Mouse (Mus musculus) gastrocnemius, adult 2 months (tissue): ENCODE data around the gene Gm9008. TPM values are rescaled to one million over a fixed set of nuclear protein-coding genes. Genes with fewer than 3 reads are reported as not detected.
"Not testable (repeated sequence)": the region's sequence is repeated elsewhere in the genome, so short reads cannot be mapped to it uniquely, and the experiment has no call there.

Experiments
- DNase-seq: peaks from one replicate; pipeline ENCODE4 v3.0.0; 2022
- H3K27ac ChIP-seq: fragments of 200-600 bp; 2 replicates; pipeline ENCODE4 v1.8.1; 2022; ENCODE audit warnings: mild to moderate bottlenecking
- H3K4me3 ChIP-seq: fragments of 200-600 bp; 2 replicates; pipeline ENCODE4 v1.8.1; 2022; ENCODE audit warnings: mild to moderate bottlenecking, moderate library complexity
- CTCF ChIP-seq: fragments of 200-600 bp; IDR thresholded peaks from 2 replicates; pipeline ENCODE4 v1.8.1; 2022; ENCODE audit warnings: antibody characterized with exemption, mild to moderate bottlenecking, moderate library complexity
- intact Hi-C: fragments of 180-260 bp; cut with DNase I; formaldehyde crosslinking; loops from one replicate; pipeline ENCODE4 v1.15.1; 2025
- long read RNA-seq, 2 experiments: library from polyadenylated mRNA; stranded (forward); transcript quantifications; one replicate each; pipeline ENCODE4 v2.0.0; 2021
- total RNA-seq, 2 experiments: library from RNA; stranded (reverse); gene quantifications; 2 replicates each; pipeline ENCODE4 v1.2.3; 2021

The Gm9008 gene
- 1 to 10 TPM in 1 of 2 experiments, under 1 TPM in 1; 0.69 to 1.5 TPM for total RNA-seq
- long read RNA-seq, experiment 1, result 0 reads
- long read RNA-seq, experiment 2, result 0 reads

DNA sequence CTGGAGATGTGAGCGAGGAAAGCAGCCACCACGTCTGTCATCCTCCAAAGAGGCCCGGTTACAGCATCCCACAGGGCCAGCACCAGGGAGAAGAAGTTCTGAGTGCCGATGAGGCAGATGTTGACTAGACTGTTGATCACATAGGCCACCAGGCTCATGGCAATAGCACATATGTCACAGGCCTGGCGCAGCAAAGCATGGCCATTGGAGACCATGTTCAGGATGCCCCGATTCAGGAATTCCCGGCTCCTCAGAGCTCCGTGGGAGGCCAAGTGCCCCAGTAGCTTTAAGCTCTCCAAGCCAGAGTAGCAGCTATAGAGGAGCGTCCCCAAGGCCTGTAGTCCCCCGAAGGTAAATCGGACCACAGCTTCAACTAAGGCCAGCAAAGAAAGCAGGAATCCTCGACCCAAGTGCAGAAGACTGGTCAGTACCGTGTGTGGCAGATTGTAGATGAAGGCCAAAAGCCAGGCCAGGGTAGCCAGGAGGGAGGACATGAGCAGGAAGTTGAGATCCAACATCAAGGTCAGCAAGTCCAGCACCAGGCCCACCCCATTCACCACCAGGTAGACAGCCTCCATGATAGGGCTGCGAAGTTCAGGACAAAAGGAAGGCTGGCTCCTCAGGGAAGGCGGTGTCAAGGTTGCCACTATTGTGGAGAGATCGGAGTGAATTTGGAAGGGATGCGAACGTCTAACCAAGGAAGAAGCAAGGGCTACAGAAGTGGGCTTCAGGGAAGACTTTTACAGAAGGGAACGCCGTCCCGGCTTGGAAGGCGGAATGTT, at the start of gene Gm9008:
Gm9008 (minus strand) TSS at position 731 of the 782 bp plus-strand sequence.
- DNase-seq, H3K27ac ChIP-seq, intact Hi-C loops, H3K4me3 ChIP-seq: not testable (repeated sequence)

DNA sequence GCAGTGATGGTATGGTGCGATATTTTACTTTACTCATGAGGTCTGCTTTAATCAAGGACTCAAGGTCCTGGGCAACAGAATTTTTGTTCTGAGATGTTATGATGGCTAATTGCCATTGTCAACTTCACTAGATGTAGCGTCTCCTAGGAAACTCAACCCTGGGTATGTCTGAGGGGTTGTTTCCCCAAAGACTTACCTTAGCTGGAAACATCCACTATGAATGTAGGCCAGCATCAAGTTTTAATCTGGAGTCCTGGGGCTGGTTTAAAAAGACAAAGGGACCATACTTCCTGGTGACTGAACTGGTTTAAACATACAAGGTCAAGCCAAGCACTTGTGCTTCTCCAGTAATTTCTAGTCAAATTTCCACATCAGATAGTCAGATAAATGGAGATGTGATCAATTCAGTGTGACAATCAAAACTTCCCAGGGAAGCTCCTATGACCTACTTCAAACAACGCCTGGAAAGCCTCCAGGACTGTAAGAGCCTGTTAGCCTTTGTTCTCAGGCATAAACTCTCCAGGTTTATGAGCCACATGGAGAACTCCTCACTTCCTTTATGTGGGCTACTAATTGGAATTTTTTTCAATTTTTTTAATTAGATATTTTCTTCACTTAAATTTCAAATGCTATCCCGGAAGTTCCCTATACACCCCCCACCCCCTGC, 24.5 kb upstream of the Gm9008 start:
- Histone ChIP-seq H3K4me3 (no peak overlapping the region), H3K27ac (no peak overlapping the region)
- intact Hi-C loops, result no loop called here
- TF ChIP-seq CTCF, result no peak
- no peak for DNase-seq

DNA sequence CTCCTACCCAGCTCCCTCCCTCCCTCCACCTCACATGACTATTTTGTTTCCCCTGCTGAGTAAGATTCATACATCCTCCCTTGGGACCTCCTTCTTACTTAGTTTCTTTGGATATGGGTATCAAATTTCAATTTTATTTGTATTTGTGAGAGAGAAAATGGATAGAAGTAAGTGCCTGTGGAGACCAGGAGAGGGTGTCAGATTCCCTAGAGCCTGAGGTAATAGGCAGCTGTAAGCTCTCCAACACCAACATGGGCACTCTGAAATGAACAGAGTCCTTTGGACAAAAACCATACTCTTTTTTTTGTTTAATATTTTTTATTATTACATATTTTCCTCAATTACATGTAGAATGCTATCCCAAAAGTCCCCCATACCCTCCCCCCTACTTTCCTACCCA, 12.6 kb upstream of the Gm9008 start:
- TF ChIP-seq CTCF, result no peak
- intact Hi-C loops, result no loop called here
- H3K27ac ChIP-seq, result no peak overlapping the region
- H3K4me3 ChIP-seq, result no peak overlapping the region
- DNase-seq, result no peak

DNA sequence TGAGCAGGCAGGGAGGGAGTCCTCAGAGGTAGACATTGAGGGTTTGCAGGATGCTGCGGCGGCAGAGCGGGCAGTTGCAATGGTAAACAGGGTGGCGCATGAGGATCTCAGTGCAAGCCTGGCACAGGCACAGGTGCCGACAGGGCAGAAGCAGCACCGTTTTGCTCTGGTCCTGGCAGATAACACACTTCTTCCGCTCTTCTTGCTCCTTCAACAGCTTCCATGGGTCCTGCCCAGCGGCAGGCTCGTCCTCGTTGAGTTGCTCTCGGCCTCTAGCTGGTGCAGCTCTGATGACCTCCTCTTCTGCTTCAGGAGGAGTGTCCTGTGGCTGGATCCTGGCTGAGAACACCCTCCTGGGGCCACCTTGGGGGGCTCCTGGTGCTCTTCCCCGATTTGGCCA, 1.2 kb downstream of the Gm9008 start:
- intact Hi-C loops, H3K4me3 ChIP-seq, DNase-seq, H3K27ac ChIP-seq: not testable (repeated sequence)

DNA sequence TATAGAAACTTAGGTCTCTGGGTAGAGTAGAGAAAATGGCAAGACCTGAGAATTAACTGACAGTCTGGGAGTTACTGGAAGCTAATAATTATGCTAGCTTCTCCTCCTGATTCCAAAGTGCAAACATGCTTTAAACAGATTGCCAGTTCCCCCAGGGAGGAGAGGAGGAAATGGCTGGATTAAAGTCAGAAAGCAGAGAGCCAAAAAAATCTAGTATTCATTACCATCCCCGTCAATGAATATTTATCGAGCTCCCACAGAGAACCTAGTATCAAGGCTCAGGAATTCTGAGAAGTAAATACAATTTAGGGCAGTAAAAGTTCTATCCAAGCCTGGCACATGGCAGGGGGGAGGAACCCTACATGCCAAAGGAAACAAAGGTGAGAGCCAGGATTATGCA, 29.4 kb downstream of the Gm9008 start:
- DNase-seq, result no peak
- no peak overlapping the region for H3K27ac ChIP-seq
- no peak for TF ChIP-seq CTCF
- intact Hi-C loops, result no loop called here
- H3K4me3 ChIP-seq, result no peak overlapping the region
